Mouse (Mus musculus): ENCODE data around the gene Rap1gap. TPM values are rescaled to one million over a fixed set of nuclear protein-coding genes. Genes with fewer than 3 reads are reported as not detected.

Gene Rap1gap
- polyA plus RNA-seq, 1 experiment from 2014 or later = 51.6 TPM

DNA sequence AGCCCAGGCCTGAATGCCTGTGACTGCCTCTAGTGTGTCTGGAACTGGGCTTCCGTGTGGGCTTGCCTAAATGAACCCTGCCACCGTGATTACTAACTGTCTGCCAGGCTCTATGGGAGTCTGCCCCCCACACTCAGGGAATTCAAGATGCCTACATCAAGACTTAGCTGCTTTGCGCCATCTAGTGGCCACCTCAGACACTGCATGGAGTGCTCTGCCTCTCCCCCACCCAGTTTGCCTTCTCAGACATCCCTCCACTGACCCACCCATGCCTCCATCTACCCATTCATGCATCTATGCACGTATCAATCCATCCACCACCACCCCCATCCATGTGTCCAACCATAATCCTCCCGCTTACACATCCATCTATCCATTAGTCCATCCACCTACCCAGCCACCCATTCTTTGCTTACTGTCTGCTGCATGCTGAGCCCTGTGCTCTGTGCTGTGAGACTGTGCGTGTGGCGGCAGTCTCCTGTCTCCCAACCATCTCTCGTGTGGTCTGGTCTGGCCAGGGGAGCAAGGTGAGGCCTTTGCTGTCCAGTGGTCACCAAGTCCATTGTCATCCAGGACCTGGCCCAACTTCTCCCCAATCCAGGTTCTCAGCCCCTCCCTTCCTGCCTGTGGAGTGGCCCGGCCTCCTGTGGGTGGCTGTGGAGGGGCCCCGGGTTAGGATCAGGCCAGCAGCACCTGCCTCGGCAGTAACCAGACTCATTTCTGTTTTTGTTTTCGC lies 58.3 kb downstream of the Rap1gap start:
- ATAC-seq = peak; percentile 43
- Histone ChIP-seq H3K9ac (replicated peaks; ENCODE audit: low read depth, low read length) (peak overlapping the region; percentile 10; the same call in 1 of the 2 replicates), H3K27ac (ENCODE audit: low read length) (no peak overlapping the region), H3K9me3 (ENCODE audit: control insufficient read depth, low read length) (no peaks in the 10 kb centered on the region), H3K36me3 (ENCODE audit: control insufficient read depth, insufficient read depth) (no peaks in the 10 kb centered on the region), H3K27me3 (replicated peaks; ENCODE audit: control insufficient read depth, insufficient read depth, low read length) (peaks cover 3% of the 10 kb centered on the region; the same call in 1 of the 2 replicates), H3K4me2 (ENCODE audit: low read length) (peak overlapping the region; percentile 1; the same call in 1 of the 2 replicates), H3K4me3 (replicated peaks; ENCODE audit: low read length) (no peak overlapping the region), H3K4me1 (replicated peaks; ENCODE audit: control insufficient read depth, insufficient read depth, low read length) (peaks cover 28% of the 10 kb centered on the region)
- WGBS = 30% methylated on average over 12 of the region's 12 CpGs

DNA sequence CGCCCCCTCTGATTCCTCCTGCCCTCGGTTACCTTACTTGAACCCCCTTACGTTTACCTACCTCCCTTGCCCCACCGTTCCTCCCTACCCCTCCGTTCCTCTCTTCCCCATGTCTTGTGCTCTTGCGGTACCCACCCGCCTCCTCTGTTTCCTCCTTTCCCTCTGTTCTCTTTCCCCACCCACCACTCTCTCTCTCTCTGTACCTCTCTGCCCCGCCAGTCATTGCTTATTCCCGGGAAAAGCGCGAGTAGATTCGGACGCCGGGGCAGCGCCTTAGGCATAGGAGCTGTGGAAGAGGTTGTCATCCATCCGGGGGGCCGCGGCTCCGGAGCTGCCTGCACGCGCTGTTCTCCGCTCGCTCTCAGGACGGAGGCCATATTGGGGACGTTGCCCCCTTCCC lies 59.0 kb downstream of the Rap1gap start:
- peak overlapping the region; percentile 42 for H3K9ac ChIP-seq (replicated peaks; ENCODE audit: low read depth, low read length)
- peak overlapping the region; percentile 19 for H3K4me3 ChIP-seq (replicated peaks; ENCODE audit: low read length)
- H3K36me3 ChIP-seq (ENCODE audit: control insufficient read depth, insufficient read depth) = no peaks in the 10 kb centered on the region
- 44% methylated on average over 25 of the region's 25 CpGs for WGBS
- H3K27me3 ChIP-seq (replicated peaks; ENCODE audit: control insufficient read depth, insufficient read depth, low read length) = peaks cover 3% of the 10 kb centered on the region; the same call in 1 of the 2 replicates
- no peak for ATAC-seq
- H3K4me2 ChIP-seq (ENCODE audit: low read length) = peak overlapping the region; percentile 38
- H3K9me3 ChIP-seq (ENCODE audit: control insufficient read depth, low read length) = no peaks in the 10 kb centered on the region
- no peak overlapping the region for H3K27ac ChIP-seq (ENCODE audit: low read length)
- peaks cover 35% of the 10 kb centered on the region for H3K4me1 ChIP-seq (replicated peaks; ENCODE audit: control insufficient read depth, insufficient read depth, low read length)

DNA sequence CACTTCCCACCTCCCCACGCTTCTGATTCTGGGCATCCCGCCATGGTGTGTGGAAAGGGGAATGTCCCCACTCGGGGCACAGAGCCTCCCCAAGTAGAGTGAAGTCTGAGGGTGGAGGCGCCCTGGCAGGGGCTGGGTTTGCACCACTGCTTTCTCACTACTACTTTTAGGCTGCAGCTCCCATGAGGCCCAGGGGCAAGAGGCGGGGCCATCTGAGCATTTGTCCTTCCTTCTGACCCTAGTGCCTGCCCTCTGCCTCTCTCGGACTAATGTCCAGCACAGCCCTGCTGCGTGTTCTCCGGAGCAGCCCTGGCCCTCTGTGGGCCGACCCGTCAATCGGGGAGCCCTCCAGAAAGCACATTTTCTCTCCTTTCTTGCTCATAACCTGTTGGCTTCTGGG lies 59.7 kb downstream of the Rap1gap start:
- Histone ChIP-seq H3K9ac (replicated peaks; ENCODE audit: low read depth, low read length) (no peak overlapping the region), H3K4me3 (replicated peaks; ENCODE audit: low read length) (no peak overlapping the region), H3K36me3 (ENCODE audit: control insufficient read depth, insufficient read depth) (no peaks in the 10 kb centered on the region), H3K27ac (ENCODE audit: low read length) (no peak overlapping the region), H3K9me3 (ENCODE audit: control insufficient read depth, low read length) (no peaks in the 10 kb centered on the region), H3K4me2 (ENCODE audit: low read length) (no peak overlapping the region; the same call in 1 of the 2 replicates), H3K27me3 (replicated peaks; ENCODE audit: control insufficient read depth, insufficient read depth, low read length) (peaks cover 3% of the 10 kb centered on the region; the same call in 1 of the 2 replicates), H3K4me1 (replicated peaks; ENCODE audit: control insufficient read depth, insufficient read depth, low read length) (peaks cover 35% of the 10 kb centered on the region)
- no peak for ATAC-seq
- WGBS = 47% methylated on average over 11 of the region's 11 CpGs

DNA sequence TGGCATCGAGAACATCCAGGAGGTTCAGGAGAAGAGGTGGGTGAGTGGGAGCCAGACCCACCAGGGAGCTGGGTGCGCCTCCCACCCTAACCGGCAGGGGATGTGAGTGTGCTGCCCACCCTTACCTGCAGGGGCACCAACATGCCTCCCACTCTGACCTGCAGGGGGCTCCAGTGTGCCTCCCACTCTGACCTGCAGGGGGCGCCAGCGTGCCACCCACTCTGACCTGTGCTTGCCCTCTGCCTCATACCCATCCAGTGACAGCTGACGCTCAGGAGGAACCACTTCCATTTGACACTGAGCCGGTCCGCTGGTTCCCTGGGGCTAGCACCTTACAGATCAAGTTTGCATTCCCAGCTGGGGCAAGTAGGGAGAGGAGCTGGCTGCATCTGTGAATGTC lies 60.2 kb downstream of the Rap1gap start:
- Histone ChIP-seq H3K4me2 (ENCODE audit: low read length) (no peak overlapping the region), H3K9ac (replicated peaks; ENCODE audit: low read depth, low read length) (no peak overlapping the region), H3K4me3 (replicated peaks; ENCODE audit: low read length) (no peak overlapping the region), H3K4me1 (replicated peaks; ENCODE audit: control insufficient read depth, insufficient read depth, low read length) (peaks cover 33% of the 10 kb centered on the region), H3K9me3 (ENCODE audit: control insufficient read depth, low read length) (no peaks in the 10 kb centered on the region), H3K27me3 (replicated peaks; ENCODE audit: control insufficient read depth, insufficient read depth, low read length) (peaks cover 3% of the 10 kb centered on the region; the same call in 1 of the 2 replicates), H3K27ac (ENCODE audit: low read length) (no peak overlapping the region), H3K36me3 (ENCODE audit: control insufficient read depth, insufficient read depth) (no peaks in the 10 kb centered on the region)
- ATAC-seq = no peak
- 50% methylated on average over 8 of the region's 8 CpGs for WGBS

DNA sequence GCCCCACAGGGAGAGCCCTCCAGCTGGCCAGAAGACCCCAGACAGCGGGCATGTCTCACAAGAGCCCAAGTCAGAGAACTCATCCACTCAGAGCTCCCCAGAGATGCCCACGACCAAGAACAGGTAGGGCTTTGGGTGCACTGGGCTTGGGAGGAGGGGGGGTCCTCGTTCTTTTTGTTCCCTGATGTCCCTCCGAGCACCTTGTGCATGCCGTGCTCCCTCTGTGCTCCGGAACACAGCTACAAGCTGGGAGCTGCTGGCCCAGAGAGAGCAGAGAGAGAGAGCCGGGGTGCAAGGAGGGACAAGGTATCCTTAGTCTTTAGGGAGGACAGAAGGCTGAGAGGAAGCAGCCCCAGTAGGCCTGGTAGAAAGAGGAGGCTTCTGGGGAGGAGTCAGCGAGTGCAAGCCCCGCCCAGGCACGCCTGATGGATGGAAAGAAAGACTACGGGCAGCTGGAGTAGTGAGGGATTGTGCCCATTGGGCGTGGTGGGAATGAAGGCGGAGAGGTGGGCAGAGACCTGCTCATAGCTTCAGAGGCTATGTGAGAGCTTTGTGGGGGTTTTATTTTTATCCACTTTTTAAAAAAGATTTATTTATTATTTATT lies 61.1 kb downstream of the Rap1gap start:
- H3K4me3 ChIP-seq (replicated peaks; ENCODE audit: low read length) = no peak overlapping the region
- H3K9ac ChIP-seq (replicated peaks; ENCODE audit: low read depth, low read length) = no peak overlapping the region
- WGBS = 80% methylated on average over 13 of the region's 13 CpGs
- no peak overlapping the region for H3K4me2 ChIP-seq (ENCODE audit: low read length)
- peaks cover 33% of the 10 kb centered on the region for H3K4me1 ChIP-seq (replicated peaks; ENCODE audit: control insufficient read depth, insufficient read depth, low read length)
- no peak for ATAC-seq
- peaks cover 3% of the 10 kb centered on the region; the same call in 1 of the 2 replicates for H3K27me3 ChIP-seq (replicated peaks; ENCODE audit: control insufficient read depth, insufficient read depth, low read length)
- no peaks in the 10 kb centered on the region for H3K9me3 ChIP-seq (ENCODE audit: control insufficient read depth, low read length)
- H3K36me3 ChIP-seq (ENCODE audit: control insufficient read depth, insufficient read depth) = no peaks in the 10 kb centered on the region
- H3K27ac ChIP-seq (ENCODE audit: low read length) = no peak overlapping the region

DNA sequence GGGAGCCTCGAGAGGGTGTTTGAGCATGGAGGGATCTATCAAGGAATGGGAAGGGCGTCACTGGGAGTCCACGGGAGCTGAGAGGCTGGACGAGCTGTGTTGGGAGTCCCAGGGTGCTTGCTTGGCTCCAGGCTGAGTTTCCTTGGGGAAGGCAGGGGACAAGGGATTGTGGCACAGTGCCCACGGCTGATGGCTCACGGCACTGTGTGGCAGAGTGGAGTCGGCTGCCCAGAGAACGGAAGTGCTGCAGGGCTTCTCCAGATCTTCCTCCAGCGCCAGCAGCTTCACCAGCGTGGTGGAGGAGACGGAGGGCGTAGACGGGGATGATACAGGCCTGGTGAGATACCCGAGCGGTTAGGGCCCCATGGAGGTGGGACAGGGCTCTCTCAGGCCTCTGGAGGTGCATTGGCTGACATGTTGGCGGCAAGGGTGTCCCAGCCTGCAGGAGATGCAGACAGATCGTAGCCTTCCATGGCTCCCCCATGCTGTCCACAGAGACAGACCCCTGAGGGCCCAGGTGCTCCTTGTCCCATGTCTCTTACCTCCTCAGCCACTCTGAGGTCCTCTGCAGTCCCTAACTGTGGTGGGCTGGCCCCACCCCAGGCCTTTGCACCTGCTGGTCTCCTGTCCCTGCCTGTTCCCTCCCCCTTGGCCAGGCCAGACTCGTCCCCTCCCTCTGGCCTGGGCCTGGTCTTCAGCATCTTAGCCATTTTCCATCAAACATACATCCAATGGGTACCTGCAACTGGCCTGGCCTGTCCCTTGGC lies 62.4 kb downstream of the Rap1gap start:
- H3K9me3 ChIP-seq (ENCODE audit: control insufficient read depth, low read length) = no peaks in the 10 kb centered on the region
- WGBS = 73% methylated on average over 18 of the region's 18 CpGs
- H3K27me3 ChIP-seq (replicated peaks; ENCODE audit: control insufficient read depth, insufficient read depth, low read length) = peaks cover 3% of the 10 kb centered on the region; the same call in 1 of the 2 replicates
- no peaks in the 10 kb centered on the region for H3K36me3 ChIP-seq (ENCODE audit: control insufficient read depth, insufficient read depth)
- H3K4me2 ChIP-seq (ENCODE audit: low read length) = no peak overlapping the region
- no peak overlapping the region for H3K4me3 ChIP-seq (replicated peaks; ENCODE audit: low read length)
- no peak for ATAC-seq
- no peak overlapping the region; the same call in 1 of the 2 replicates for H3K9ac ChIP-seq (replicated peaks; ENCODE audit: low read depth, low read length)
- H3K27ac ChIP-seq (ENCODE audit: low read length) = no peak overlapping the region
- H3K4me1 ChIP-seq (replicated peaks; ENCODE audit: control insufficient read depth, insufficient read depth, low read length) = peaks cover 33% of the 10 kb centered on the region

DNA sequence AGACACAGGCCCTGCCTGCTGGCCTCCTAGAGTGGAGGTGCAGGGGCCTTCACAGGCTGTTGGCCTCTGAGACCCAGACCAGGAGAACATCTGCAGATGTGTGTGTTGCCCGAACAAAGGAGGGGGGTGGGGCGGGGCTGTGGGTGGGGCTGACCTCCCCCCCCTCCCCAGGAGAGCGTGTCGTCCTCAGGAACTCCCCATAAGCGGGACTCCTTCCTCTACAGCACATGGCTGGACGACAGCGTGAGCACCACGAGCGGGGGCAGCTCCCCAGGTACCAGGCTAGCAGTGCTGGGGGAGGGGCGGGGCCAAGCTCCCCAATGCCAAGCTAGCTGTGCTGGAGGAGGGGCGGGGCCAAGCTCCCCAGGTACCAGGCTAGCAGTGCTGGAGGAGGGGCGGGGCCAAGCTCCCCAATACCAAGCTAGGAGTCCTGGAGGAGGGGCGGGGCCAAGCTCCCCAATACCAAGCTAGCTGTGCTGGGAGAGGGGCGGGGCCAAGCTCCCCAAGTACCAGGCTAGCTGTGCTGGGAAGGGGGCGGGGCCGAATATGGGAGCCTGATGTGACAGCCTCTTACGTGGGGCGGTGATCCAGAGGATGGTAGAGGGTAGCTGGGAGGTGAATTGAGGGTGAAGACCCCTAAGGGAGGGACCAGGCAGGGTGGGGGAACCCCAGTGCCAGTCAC lies 63.1 kb downstream of the Rap1gap start:
- peak; percentile 32 for ATAC-seq

DNA sequence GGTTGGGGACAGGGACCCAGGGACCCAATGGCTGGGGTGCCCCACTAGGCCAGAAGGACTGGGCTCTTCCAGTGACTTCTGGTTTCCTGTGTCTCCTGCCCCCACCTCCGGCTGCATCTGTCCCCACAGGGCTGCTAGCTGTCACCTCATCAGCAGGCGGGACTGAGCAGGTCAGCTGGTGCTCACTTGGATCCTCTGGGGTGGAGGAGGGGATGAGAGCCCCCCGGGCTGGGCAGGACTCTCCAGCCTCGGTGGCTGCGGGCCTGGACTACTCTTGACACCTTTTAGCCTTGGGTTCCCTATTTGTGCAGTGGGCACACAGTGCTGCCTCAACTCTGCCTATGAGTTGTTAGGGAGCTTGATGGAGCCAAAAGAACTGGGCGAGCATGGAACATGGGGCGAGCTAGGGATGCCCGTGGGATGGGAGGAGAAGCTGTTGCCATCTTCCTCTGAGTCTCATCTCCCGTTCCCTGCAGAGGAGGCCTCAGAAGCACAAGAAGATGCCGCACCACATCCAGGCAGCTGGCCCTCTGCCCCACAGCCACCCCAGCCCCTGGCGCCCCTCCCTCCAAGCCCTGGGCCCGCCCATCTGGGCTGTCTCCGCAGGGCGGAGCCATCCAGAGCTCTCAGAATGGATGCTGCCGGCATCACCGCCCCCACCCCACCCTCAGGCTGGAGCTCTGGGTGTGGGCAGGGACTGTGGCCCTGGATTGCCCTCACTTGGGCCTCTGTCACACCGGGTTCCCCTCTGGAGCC lies 64.1 kb downstream of the Rap1gap start:
- no peaks in the 10 kb centered on the region for H3K36me3 ChIP-seq (ENCODE audit: control insufficient read depth, insufficient read depth)

More for the DNA sequence above, 63.1 kb downstream of the Rap1gap start:
- 4% methylated on average over 15 of the region's 18 CpGs for WGBS
- peaks cover 3% of the 10 kb centered on the region; the same call in 1 of the 2 replicates for H3K27me3 ChIP-seq (replicated peaks; ENCODE audit: control insufficient read depth, insufficient read depth, low read length)
- H3K9me3 ChIP-seq (ENCODE audit: control insufficient read depth, low read length) = no peaks in the 10 kb centered on the region
- peak overlapping the region; percentile 3; the same call in 1 of the 2 replicates for H3K4me2 ChIP-seq (ENCODE audit: low read length)
- no peak overlapping the region for H3K4me3 ChIP-seq (replicated peaks; ENCODE audit: low read length)
- no peaks in the 10 kb centered on the region for H3K36me3 ChIP-seq (ENCODE audit: control insufficient read depth, insufficient read depth)
- H3K9ac ChIP-seq (replicated peaks; ENCODE audit: low read depth, low read length) = no peak overlapping the region
- peaks cover 29% of the 10 kb centered on the region for H3K4me1 ChIP-seq (replicated peaks; ENCODE audit: control insufficient read depth, insufficient read depth, low read length)
- H3K27ac ChIP-seq (ENCODE audit: low read length) = no peak overlapping the region

More for the DNA sequence above, 64.1 kb downstream of the Rap1gap start:
- peak overlapping the region; percentile 51 for H3K4me3 ChIP-seq (replicated peaks; ENCODE audit: low read length)
- peaks cover 3% of the 10 kb centered on the region; the same call in 1 of the 2 replicates for H3K27me3 ChIP-seq (replicated peaks; ENCODE audit: control insufficient read depth, insufficient read depth, low read length)
- H3K9ac ChIP-seq (replicated peaks; ENCODE audit: low read depth, low read length) = peak overlapping the region; percentile 62
- no peak overlapping the region for H3K27ac ChIP-seq (ENCODE audit: low read length)
- ATAC-seq = peak; percentile 53
- no peaks in the 10 kb centered on the region for H3K9me3 ChIP-seq (ENCODE audit: control insufficient read depth, low read length)
- H3K4me2 ChIP-seq (ENCODE audit: low read length) = peak overlapping the region; percentile 77
- 8% methylated on average over 17 of the region's 17 CpGs for WGBS
- H3K4me1 ChIP-seq (replicated peaks; ENCODE audit: control insufficient read depth, insufficient read depth, low read length) = peaks cover 26% of the 10 kb centered on the region

All from forebrain, embryonic 16.5 days (tissue).